Mouse (Mus musculus) heart, embryonic 16.5 days (tissue): ENCODE measurements at regions not wholly inside any gene's neighbourhood (a gene's known extent, or its start where the extent isn't known, plus 50 kb on each side); places are given as distances from the start of the nearest gene placed in this dataset.

Source experiments
- ATAC-seq: fragments of 200-750 bp; cut with Nextera tagmentation; replicated peaks from 2 replicates; pipeline ENCODE4 v1.8.0; 2017; ENCODE audit warnings: moderate number of reproducible peaks; ENCODE audit not compliant: insufficient read depth, low FRiP score; ENCODE audit errors: extremely low read depth
- H3K27ac ChIP-seq: fragments of 300-500 bp; sonication (generic); 2 replicates; pipeline ENCODE4 v1.5.1; 2014; ENCODE audit warnings: mild to moderate bottlenecking, low read length, control low read depth, moderate library complexity
- H3K27me3 ChIP-seq: fragments of 300-500 bp; sonication (generic); 2 replicates; pipeline ENCODE4 v1.6.1; 2014; ENCODE audit warnings: low read length, mixed read lengths; ENCODE audit not compliant: control insufficient read depth, insufficient read depth
- H3K36me3 ChIP-seq: fragments of 300-500 bp; sonication (generic); 2 replicates; pipeline ENCODE4 v1.6.1; 2014; ENCODE audit not compliant: control insufficient read depth, insufficient read depth
- H3K4me1 ChIP-seq: fragments of 300-500 bp; sonication (generic); 2 replicates; pipeline ENCODE4 v1.6.1; 2014; ENCODE audit warnings: low read length, mixed read lengths; ENCODE audit not compliant: control insufficient read depth, insufficient read depth
- H3K4me2 ChIP-seq: fragments of 300-500 bp; sonication (generic); 2 replicates; pipeline ENCODE4 v1.6.1; 2014; ENCODE audit warnings: low read depth, mild to moderate bottlenecking, control low read depth, low read length
- H3K4me3 ChIP-seq: fragments of 300-500 bp; sonication (generic); 2 replicates; pipeline ENCODE4 v1.5.1; 2014; ENCODE audit warnings: mild to moderate bottlenecking, control low read depth, low read length
- H3K9ac ChIP-seq: fragments of 300-500 bp; sonication (generic); 2 replicates; pipeline ENCODE4 v1.6.1; 2014; ENCODE audit warnings: low read length, control low read depth
- H3K9me3 ChIP-seq: fragments of 300-500 bp; sonication (generic); replicated peaks from 2 replicates; pipeline ENCODE4 v1.6.1; 2016; ENCODE audit warnings: low read length; ENCODE audit not compliant: control insufficient read depth
- WGBS: fragments of 180-500 bp; shearing (Covaris S2); extraction: QIAGEN DNeasy Blood & Tissue Kit; methylation state at CpG from one replicate; pipeline ENCODE4 v1.1.7; 2014; 5-methylcytosine and 5-hydroxymethylcytosine counted together

GRCm38 (mm10) chr17:68087149-68087548 is 83.2 kb upstream of the Arhgap28 start:
- no peaks in the 10 kb centered on the region for H3K27me3 ChIP-seq

GRCm38 (mm10) chr17:68089179-68089578 is 85.3 kb upstream of the Arhgap28 start:
- H3K27ac ChIP-seq = no peak overlapping the region

More at GRCm38 (mm10) chr17:68087149-68087548, 83.2 kb upstream of the Arhgap28 start:
- no peaks in the 10 kb centered on the region for H3K9me3 ChIP-seq
- H3K4me2 ChIP-seq = no peak overlapping the region
- H3K4me3 ChIP-seq = no peak overlapping the region
- no peaks in the 10 kb centered on the region for H3K4me1 ChIP-seq
- no peak overlapping the region for H3K9ac ChIP-seq
- ATAC-seq = no peak
- no peaks in the 10 kb centered on the region for H3K36me3 ChIP-seq
- H3K27ac ChIP-seq = no peak overlapping the region
- 24% methylated on average over 1 of the region's 1 CpGs for WGBS

GRCm38 (mm10) chr17:68089830-68090229 is 85.9 kb upstream of the Arhgap28 start:
- no peaks in the 10 kb centered on the region for H3K27me3 ChIP-seq
- H3K9me3 ChIP-seq = no peaks in the 10 kb centered on the region
- H3K36me3 ChIP-seq = no peaks in the 10 kb centered on the region
- no peak overlapping the region for H3K4me2 ChIP-seq
- H3K4me1 ChIP-seq = no peaks in the 10 kb centered on the region
- H3K27ac ChIP-seq = no peak overlapping the region
- no peak overlapping the region for H3K9ac ChIP-seq
- WGBS = 67% methylated on average over 1 of the region's 1 CpGs
- ATAC-seq = no peak
- no peak overlapping the region for H3K4me3 ChIP-seq

More at GRCm38 (mm10) chr17:68089179-68089578, 85.3 kb upstream of the Arhgap28 start:
- no peak overlapping the region for H3K9ac ChIP-seq
- no peaks in the 10 kb centered on the region for H3K27me3 ChIP-seq
- H3K36me3 ChIP-seq = no peaks in the 10 kb centered on the region
- H3K4me3 ChIP-seq = no peak overlapping the region
- WGBS = 63% methylated on average over 1 of the region's 1 CpGs
- no peak for ATAC-seq
- no peaks in the 10 kb centered on the region for H3K9me3 ChIP-seq
- H3K4me2 ChIP-seq = no peak overlapping the region
- no peaks in the 10 kb centered on the region for H3K4me1 ChIP-seq

GRCm38 (mm10) chr17:68096982-68097381 is 93.1 kb upstream of the Arhgap28 start:
- WGBS = 55% methylated on average over 2 of the region's 2 CpGs
- Histone ChIP-seq H3K4me3 (no peak overlapping the region), H3K9ac (no peak overlapping the region), H3K4me1 (no peaks in the 10 kb centered on the region), H3K36me3 (no peaks in the 10 kb centered on the region), H3K4me2 (no peak overlapping the region), H3K27me3 (no peaks in the 10 kb centered on the region), H3K9me3 (no peaks in the 10 kb centered on the region), H3K27ac (no peak overlapping the region)
- ATAC-seq = no peak

- Histone ChIP-seq H3K4me2 (no peak overlapping the region), H3K9ac (no peak overlapping the region), H3K9me3 (no peaks in the 10 kb centered on the region), H3K27ac (no peak overlapping the region), H3K36me3 (no peaks in the 10 kb centered on the region), H3K4me3 (no peak overlapping the region), H3K4me1 (no peaks in the 10 kb centered on the region), H3K27me3 (no peaks in the 10 kb centered on the region)
- ATAC-seq = no peak
- WGBS = 72% methylated on average over 6 of the region's 6 CpGs
These were observed 93.5 kb upstream of the Arhgap28 start for GRCm38 (mm10) chr17:68097436-68097835.

GRCm38 (mm10) chr17:68100093-68100492 is 96.2 kb upstream of the Arhgap28 start:
- Histone ChIP-seq H3K4me1 (no peaks in the 10 kb centered on the region), H3K27me3 (no peaks in the 10 kb centered on the region), H3K4me2 (no peak overlapping the region), H3K4me3 (no peak overlapping the region), H3K27ac (no peak overlapping the region), H3K36me3 (no peaks in the 10 kb centered on the region), H3K9ac (no peak overlapping the region), H3K9me3 (no peaks in the 10 kb centered on the region)
- ATAC-seq = no peak
- 54% methylated on average over 2 of the region's 2 CpGs for WGBS

GRCm38 (mm10) chr17:68103346-68103745 is 99.4 kb upstream of the Arhgap28 start:
- Histone ChIP-seq H3K27me3 (no peaks in the 10 kb centered on the region), H3K4me1 (no peaks in the 10 kb centered on the region), H3K4me2 (no peak overlapping the region), H3K9ac (no peak overlapping the region), H3K4me3 (no peak overlapping the region), H3K27ac (no peak overlapping the region; the same call in 1 of the 2 replicates), H3K9me3 (no peaks in the 10 kb centered on the region), H3K36me3 (no peaks in the 10 kb centered on the region)
- ATAC-seq = peak; percentile 79
- 54% methylated on average over 6 of the region's 6 CpGs for WGBS

- H3K9me3 ChIP-seq = no peaks in the 10 kb centered on the region
- WGBS = 59% methylated on average over 8 of the region's 8 CpGs
- H3K4me2 ChIP-seq = no peak overlapping the region
- H3K4me1 ChIP-seq = no peaks in the 10 kb centered on the region
- no peak for ATAC-seq
- no peak overlapping the region for H3K9ac ChIP-seq
- no peak overlapping the region for H3K4me3 ChIP-seq
- H3K27ac ChIP-seq = no peak overlapping the region
- H3K36me3 ChIP-seq = no peaks in the 10 kb centered on the region
- no peaks in the 10 kb centered on the region for H3K27me3 ChIP-seq
These were observed 102.4 kb upstream of the Arhgap28 start for GRCm38 (mm10) chr17:68106366-68106765.

GRCm38 (mm10) chr17:68107875-68108274 is 104.0 kb upstream of the Arhgap28 start:
- Histone ChIP-seq H3K9me3 (no peaks in the 10 kb centered on the region), H3K9ac (no peak overlapping the region), H3K4me1 (no peaks in the 10 kb centered on the region; the same call in 1 of the 2 replicates), H3K4me3 (no peak overlapping the region), H3K4me2 (no peak overlapping the region), H3K36me3 (no peaks in the 10 kb centered on the region), H3K27me3 (no peaks in the 10 kb centered on the region), H3K27ac (no peak overlapping the region)
- WGBS = 73% methylated on average over 5 of the region's 5 CpGs
- no peak for ATAC-seq
